Mouse (Mus musculus): ENCODE measurements around the gene Eef1akmt4. TPM values are rescaled to one million over a fixed set of nuclear protein-coding genes. Genes with fewer than 3 reads are reported as not detected.
A peak's percentile ranks its signal among the peaks of the same experiment; 100 is the strongest.

The Eef1akmt4 gene
- 1 to 10 TPM; 3.4 to 6.3 TPM for total RNA-seq (2021)
- long read RNA-seq, experiment 1, transcript Eef1akmt4-201 (3 exons, 1,134 nt), result major isoform, 5 of 5 reads
- long read RNA-seq, experiment 1, partial matches to known transcripts, result 0 of 5 reads
- long read RNA-seq, experiment 1, other reads (novel, unspliced or antisense), result 0 of 5 reads
- long read RNA-seq, experiment 2, transcript Eef1akmt4-201 (3 exons, 1,134 nt), result major isoform, 7 of 10 reads
- long read RNA-seq, experiment 2, partial matches to known transcripts, result 1 of 10 reads
- long read RNA-seq, experiment 2, other reads (novel, unspliced or antisense), result 2 of 10 reads

DNA sequence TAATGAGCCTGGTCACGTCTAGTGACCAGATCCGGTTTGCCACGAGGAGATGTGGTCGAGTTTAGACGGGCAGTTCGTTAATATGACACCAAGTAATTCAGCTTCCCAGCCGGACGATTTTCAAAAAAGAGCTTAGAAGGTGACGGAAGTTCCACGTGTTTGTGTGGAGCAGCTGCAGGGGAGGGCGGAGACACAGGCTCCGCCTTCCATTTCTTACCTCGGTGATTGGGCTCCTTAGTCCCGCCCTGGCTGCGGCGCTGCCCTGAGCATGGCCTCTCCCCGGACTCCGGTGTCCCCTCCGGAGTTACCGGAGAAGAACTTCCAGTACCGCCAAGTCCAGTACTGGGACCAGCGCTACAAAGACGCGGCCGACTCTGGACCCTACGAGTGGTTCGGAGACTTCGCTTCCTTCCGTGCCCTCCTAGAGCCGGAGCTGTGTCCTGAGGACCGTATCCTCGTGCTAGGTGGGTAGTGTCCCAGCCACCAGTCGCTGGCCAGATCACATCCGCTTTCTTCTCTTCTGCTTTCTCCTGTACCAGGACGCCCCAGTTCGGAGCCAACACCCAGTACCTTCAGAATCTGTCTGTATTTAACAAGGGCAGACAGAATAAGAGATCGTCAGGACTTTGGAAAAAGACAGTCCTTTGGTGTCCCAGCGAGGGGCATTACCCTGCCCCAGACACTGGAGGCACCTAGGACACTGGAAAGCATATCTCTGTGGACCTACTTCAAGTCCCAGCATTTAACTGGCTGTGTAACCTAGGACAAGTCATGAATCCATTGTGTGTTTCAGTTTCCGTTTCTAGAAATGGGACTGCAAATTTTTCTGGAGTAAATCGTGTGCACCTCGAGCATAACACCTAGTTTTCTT is at the start of gene Eef1akmt4, which contains the start of the genes Gm49333 and Alg3:
Gene Eef1akmt4, plus strand, starts transcription at position 237 of the 871 bp plus-strand sequence.
Gene Gm49333, plus strand, starts transcription at position 254 of the 871 bp plus-strand sequence.
Gene Alg3, minus strand, starts transcription at position 379 of the 871 bp plus-strand sequence.
- H3K4me3 ChIP-seq, result peak within 1 kb of the TSS; percentile 86
- intact Hi-C loops (cut with DNase I), result loop anchor here (2.0 to 5.0 kb wide), 2 partner anchors 39 to 74 kb away; partner anchors contain the start of genes Ap2m1 and Psmd2
- peak; percentile 94 for DNase-seq
- peak within 1 kb of the TSS; percentile 93 for H3K27ac ChIP-seq
- no peak for TF ChIP-seq CTCF (IDR thresholded peaks at IDR 0.05)

DNA sequence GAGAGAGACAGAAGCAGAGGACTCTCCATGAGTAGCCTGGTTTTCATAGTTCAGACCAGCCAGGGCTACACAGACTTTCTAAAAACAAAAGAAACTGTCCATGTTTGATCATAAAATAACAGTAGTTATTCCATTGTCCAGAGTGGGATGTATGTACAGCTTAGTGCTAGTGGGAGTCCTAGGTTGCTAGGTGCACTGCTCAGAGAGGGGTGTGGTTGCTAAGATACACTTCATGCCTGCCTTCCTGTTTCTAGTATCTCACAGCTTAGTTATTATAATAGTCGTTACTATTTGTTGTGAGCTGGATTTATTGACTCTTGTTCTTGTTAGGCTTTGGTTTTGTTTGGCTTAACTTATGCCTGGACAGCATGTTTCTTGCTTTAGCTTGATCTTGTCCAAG is 46.3 kb upstream of the Eef1akmt4 start:
- DNase-seq, result no peak
- Histone ChIP-seq H3K4me3 (no peak overlapping the region), H3K27ac (no peak overlapping the region)
- TF ChIP-seq CTCF (IDR thresholded peaks at IDR 0.05), result no peak
- intact Hi-C loops (cut with DNase I), result no loop called here

DNA sequence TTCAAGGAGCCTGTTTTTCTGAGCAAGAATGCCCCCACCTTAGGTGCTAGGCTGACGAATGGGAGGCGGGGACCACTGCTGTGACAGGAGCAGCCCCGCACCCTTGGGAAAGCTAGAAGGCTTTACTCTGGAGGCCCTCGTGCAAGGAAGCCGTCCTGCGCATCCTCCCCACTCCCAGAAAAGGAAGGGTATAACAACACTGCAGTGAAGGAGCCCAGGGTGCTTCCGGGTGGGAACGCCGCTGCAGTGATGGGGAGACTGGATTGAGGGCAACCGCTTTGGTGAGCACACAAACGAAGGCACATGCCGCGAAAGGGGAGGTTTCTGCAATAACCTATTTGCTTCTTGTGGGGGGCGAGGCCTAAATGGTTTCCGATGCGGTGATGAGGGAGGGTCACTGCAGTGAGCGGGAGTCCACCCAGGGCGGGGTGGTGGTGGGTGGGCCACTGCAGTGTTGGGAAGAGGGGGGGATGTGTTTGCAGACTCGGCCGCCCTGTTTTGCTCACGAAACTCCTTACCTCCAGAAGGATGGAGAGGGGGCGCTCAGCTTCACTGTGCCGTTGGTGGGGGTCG is 21.9 kb upstream of the Eef1akmt4 start, which contains the start of gene Vwa5b2:
Gene Vwa5b2, plus strand, starts transcription at position 106 of the 573 bp plus-strand sequence.
- intact Hi-C loops (cut with DNase I), result no loop called here

DNA sequence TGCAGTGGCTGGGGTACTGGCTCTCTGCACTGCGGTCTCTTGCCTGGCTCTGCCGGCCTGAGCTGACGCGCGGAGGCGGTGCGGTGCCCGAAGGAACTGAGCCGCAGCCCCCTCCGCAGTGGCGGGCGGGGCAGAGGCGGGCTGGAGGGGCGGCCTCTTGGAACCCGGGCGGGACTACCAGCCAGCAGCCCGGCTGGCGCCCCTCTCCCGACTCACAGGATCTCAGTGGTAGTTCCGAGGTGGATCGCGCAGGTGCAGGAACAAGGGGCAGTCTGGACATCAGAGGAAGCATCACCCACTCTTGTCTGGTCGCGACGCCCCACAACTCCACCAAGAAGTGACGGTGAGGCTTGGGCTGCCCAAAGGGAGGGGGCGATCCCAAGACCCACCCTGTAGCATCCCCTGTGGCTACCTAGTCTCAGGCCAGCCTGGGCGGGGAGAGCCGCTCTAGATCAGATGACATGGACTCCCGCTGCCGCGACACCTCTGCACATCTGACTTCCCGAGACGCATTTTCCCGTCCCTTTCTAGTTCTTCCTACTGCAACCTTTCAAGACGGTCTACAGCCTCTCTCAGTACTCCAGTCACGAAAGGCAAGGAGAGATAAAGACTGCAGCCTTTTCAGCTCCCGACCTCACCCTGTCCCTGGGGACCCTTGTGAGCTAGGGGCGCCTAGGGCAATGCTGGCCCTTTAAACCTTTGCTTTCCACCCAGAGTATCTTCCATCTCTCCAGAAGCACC is 21.3 kb upstream of the Eef1akmt4 start:
- no peak for DNase-seq
- peak overlapping the region; percentile 64 for H3K4me3 ChIP-seq
- TF ChIP-seq CTCF (IDR thresholded peaks at IDR 0.05), result no peak
- intact Hi-C loops (cut with DNase I), result no loop called here
- no peak overlapping the region for H3K27ac ChIP-seq

More for the DNA sequence above, 21.9 kb upstream of the Eef1akmt4 start, which contains the start of gene Vwa5b2:
- H3K27ac ChIP-seq, result no peak within 1 kb of the TSS
- no peak for TF ChIP-seq CTCF (IDR thresholded peaks at IDR 0.05)
- no peak for DNase-seq
- H3K4me3 ChIP-seq, result peak within 1 kb of the TSS; percentile 64

DNA sequence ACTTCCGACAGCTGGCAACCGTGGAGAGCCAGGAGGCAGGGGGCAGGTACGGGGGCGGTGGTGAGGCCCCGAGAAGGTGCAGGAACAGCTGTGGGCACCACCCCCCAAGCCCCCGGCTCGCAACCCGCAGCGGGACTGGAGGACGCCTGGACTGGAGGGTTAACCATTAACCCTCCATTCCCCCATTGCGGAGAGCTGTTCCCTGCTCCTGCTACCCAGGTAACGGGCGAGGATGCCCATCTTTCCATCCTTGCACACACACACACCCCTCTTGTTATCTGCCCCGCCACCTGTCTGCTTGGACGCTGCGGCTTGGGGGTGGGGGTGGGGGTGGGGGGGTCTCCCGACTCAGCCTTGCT is 20.7 kb upstream of the Eef1akmt4 start:
- H3K27ac ChIP-seq, result no peak overlapping the region
- peak overlapping the region; percentile 64 for H3K4me3 ChIP-seq
- intact Hi-C loops (cut with DNase I), result no loop called here
- TF ChIP-seq CTCF (IDR thresholded peaks at IDR 0.05), result no peak
- no peak for DNase-seq

DNA sequence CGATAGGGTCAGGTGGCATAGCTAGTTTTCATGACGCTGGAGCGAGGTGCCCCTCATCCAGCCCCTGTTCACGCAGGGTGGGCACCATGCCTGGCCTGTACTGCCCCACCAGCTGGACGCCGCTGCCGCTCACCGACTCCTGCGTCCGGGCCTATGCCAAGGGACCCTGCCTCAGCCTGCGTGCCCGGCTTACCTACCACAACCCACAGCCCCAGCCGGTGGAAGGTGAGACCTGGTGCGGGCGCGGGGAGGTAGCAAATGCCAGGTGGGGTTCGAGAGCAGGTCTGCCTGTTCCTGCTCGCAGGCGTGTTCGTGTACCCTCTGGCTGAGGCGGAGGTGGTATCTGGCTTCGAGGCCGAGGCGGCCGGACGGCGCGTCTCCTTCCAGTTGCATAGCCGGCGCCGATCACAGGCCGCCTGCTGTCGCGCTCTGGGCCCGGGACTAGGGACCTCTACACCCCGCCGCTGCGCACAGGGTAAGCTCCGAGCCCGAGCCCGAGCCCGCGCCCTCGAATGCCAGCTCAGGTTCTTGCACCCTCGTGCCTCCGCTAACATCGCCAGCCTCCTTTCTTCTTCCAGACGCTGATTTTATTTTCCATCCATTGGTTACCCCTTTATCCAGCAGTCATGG is 20.2 kb upstream of the Eef1akmt4 start:
- intact Hi-C loops (cut with DNase I), result no loop called here
- H3K4me3 ChIP-seq, result no peak overlapping the region

DNA sequence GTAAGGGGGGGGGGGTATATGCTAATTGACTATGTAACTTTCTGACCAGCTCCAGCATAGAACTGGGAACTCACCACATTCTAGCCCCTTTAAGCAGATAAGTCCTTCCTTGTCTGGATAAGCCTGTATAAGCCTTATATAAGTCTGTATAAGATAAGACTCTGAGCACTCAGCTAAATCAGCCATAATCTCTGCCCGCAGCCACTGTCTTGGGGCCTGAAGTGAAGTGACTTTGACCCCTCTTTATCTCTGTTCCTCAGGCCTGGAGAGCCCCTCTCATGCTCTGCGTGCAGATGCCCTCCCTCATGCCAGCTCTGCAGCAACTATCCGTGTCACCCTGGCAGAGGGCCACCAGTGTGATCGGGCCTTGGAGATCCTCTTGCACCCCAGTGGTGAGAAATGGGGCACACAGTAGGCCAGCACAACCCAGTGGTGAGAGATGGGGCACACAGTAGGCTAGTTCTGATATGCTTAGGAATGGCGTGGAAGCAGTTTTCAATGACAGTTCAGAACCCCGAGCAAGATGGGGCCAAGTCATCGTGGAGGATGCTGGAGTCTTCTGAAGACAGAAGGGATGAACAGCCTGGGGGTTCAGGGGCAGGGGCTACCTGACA is 16.2 kb upstream of the Eef1akmt4 start:
- TF ChIP-seq CTCF (IDR thresholded peaks at IDR 0.05), result no peak
- DNase-seq, result no peak
- H3K27ac ChIP-seq, result no peak overlapping the region
- no peak overlapping the region for H3K4me3 ChIP-seq
- intact Hi-C loops (cut with DNase I), result no loop called here

More for the DNA sequence above, 20.2 kb upstream of the Eef1akmt4 start:
- no peak overlapping the region for H3K27ac ChIP-seq
- no peak for TF ChIP-seq CTCF (IDR thresholded peaks at IDR 0.05)
- DNase-seq, result no peak

DNA sequence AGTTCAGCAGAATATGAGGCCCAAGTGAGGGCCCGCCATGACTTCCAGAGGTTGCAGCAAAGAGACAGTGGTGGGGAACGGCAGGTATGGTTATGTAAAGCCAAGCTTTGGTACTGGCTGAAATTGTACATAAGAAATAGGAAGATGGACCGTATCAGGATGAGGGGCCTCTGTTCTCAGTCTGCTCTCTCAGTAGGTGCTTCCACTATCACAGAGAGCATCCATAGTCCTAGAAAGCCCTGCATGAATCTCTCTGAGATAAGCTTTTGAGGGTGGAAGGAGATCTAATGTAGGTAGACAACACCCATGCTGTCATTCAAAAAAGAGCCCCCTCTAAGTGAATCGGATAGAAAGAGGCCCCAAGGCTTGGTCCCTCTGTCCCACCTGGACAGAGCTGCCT is 15.7 kb upstream of the Eef1akmt4 start:
- intact Hi-C loops (cut with DNase I), result no loop called here
- no peak for TF ChIP-seq CTCF (IDR thresholded peaks at IDR 0.05)
- no peak overlapping the region for H3K4me3 ChIP-seq
- no peak for DNase-seq
- H3K27ac ChIP-seq, result no peak overlapping the region

DNA sequence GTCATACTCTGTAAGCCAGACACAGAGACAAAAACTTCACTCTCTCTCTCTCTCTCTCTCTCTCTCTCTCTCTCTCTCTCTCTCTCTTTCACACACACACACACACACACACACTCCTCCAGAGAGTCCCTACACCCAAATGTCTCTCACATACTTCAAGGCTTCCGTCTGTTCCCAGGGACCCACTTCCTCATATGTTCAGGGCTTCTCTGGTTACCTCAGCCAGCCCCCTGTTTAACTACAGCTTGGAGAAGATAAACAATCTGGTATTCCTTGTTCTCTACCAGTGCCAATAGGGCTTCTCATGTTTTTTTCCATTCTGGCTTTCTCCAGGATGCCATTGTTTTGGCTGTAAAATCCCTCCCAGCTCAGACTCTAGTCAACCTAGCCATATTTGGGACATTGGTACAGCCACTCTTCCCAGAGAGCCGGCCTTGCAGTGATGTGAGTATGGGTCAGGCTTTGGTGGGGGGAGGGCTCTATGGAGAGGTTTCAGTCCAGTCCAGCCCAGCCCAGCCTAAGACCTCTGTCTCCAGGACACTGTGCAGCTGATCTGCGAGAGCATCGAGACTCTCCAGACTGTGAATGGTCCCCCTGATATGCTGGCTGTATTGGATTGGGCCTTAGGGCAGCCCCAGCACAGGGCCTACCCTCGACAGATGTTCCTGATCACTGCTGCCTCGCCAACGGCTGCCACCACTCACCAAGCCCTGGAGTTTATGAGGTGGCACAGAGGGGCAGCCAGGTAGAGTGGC is 14.5 kb upstream of the Eef1akmt4 start:
- DNase-seq, result no peak
- intact Hi-C loops (cut with DNase I), result no loop called here
- TF ChIP-seq CTCF (IDR thresholded peaks at IDR 0.05), result no peak
- Histone ChIP-seq H3K27ac (no peak overlapping the region), H3K4me3 (no peak overlapping the region)

DNA sequence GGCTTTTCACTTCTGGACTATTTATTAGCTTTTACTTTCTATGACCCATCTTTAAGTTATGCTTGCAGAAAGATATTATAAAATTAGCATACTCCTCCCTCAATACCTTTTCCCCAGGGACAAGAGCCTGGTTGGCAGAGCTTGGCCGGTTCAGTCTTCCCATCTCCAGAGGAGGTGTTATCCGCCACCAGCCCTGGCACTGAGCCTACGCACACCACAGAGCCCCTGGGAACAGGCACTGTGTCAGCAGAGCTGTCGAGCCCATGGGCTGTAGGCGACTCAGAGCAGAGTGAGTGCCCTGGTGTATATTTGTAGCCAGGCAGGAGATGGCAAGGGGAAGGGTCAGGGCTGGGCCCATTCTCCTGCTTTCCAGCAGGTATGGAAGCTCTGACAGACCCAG is 10.9 kb upstream of the Eef1akmt4 start:
- no peak for TF ChIP-seq CTCF (IDR thresholded peaks at IDR 0.05)
- intact Hi-C loops (cut with DNase I), result no loop called here
- H3K27ac ChIP-seq, result no peak overlapping the region
- no peak for DNase-seq
- H3K4me3 ChIP-seq, result no peak overlapping the region

DNA sequence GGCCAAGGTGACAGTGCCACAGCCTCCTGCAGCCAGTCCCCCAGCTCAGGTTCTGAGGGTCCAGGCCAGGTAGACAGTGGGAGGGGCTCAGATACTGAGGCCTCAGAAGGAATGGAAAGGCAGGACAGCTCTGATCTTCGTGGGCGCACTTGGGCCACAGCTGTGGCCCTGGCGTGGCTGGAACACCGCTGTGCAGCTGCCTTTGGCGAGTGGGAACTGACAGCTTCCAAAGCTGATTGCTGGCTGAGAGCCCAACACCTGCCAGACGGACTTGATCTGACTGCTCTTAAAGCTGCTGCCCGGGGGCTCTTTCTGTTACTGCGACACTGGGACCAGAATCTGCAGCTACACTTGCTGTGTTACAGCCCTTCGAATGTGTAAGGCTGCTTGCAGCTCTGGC is 6.7 kb upstream of the Eef1akmt4 start:
- Histone ChIP-seq H3K27ac (no peak overlapping the region), H3K4me3 (no peak overlapping the region)
- no peak for TF ChIP-seq CTCF (IDR thresholded peaks at IDR 0.05)
- intact Hi-C loops (cut with DNase I), result no loop called here
- DNase-seq, result peak; percentile 52

All from gastrocnemius, adult 2 months (tissue).